Mouse (Mus musculus): Measurements from ENCODE around the gene Aoc1.
"Not testable (repeated sequence)": the region's sequence is repeated elsewhere in the genome, so short reads cannot be mapped to it uniquely, and the experiment has no call there.

Aoc1 gene

DNA sequence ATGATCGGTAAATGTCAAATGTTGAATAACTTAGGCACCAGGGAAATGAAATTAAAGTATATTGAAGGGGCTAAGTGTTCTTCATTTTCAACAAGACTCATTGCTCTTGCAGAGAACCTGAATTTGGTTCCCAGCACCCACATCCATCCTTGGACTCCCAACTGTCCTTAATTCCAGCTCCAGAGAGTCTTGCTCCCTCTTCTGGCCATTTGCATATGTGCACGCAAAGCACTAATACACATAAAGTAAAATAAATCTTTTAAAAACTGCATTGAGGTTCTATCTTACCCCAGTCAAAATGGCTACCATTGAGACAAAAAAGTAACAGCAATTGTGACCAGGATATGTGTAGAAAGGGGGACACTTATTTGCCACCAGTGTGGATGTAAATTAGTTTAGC is 18.5 kb upstream of the Aoc1 start:
- ChIA-PET CTCF (interaction anchor here (0.6 to 2.2 kb wide), 7 partner anchors 10 to 294 kb away, joined by 3 to 13 read pairs (median 4); partner anchors contain the start of gene Gimap8 (in 1 of the 4)), POLR2A (no interaction called here)

DNA sequence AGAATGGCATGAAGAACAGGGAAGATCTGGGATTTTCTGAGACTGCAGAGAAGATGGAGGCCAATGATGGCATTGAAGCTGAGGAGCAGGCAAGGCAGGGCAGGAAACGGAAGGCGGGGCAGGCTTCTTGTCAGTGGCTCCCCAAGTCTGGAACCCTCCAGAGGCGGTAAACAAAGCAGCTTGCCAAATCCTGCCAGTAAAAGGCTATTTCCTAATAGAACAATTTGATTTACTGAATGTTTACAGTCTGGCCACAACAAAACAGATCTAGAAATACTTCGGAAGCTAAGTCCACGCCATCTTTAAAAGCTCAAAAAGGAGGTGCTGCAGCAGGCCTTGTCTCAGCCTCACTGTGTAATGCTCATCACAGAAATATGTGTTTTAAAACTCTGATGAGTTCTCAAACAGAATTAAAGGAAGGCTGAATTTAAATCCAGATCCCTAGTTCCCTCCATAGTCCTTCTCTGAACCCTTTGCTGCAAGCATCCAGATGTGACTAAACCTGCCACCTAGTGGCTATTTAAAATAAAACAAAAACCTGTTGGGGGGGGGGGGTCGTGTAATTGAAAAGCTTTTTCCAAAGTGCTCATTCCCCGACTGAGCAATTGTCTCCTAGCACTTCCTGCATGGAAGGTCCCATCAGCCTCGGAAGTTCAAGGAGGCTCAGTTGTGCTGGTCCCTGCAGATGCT is 14.9 kb upstream of the Aoc1 start:
- CTCF ChIA-PET: interaction anchor here (0.5 to 1.8 kb wide), 36 partner anchors 10 to 1212 kb away, joined by 3 to 12 read pairs (median 4); partner anchors contain the start of genes Fam221a (in 1 of the 4), Gimap5 (in 1 of the 4), Gimap8 (in 1 of the 4) and Tmem176a (in 1 of the 4)
- POLR2A ChIA-PET: interaction anchor here in 1 of 4 experiments (0.7 kb wide), 1 partner anchor 334 kb away, joined by 3 read pairs; no protein-coding TSS in a partner anchor

DNA sequence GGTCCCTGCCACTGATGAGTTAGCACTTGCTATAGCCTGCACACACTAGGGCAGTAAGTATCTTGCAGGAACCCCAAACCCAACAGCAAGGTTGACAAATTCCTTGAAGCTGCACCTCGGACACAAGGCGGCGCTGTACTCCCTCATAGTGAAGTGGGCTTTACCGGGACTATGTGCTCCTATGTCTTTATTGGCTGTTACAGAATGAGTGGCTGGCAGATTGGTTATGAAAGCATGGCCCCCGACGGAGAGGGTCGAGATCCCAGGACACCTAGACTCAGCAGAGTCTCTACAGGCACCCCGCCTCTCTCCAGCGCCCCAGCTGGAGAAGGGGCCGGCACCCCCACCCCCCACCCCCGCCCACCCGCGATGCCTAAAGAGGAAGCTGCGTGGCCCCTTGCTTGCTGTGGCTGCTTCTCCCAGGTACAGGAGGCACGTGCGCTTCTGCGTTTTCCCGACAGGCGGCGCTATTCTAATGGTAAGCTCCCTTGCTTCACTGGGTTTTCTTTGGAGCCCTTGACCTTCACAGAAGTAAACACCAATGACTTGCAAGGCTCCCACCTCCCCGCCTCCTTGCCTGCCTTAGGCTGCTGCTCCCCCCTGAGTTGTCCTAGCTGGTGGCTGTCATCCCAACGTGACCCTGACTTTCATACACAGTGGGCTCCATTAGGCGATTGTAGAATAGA is 12.4 kb upstream of the Aoc1 start:
- CTCF ChIA-PET: interaction anchor here (0.5 to 2.0 kb wide), 105 partner anchors 8 to 1964 kb away, joined by 3 to 17 read pairs (median 4); partner anchors contain the start of genes Aoc1 (in 2 of the 4), Tmem176a (in 2 of the 4), Tmem176b (in 2 of the 4) and Doxl2 (in 1 of the 4)
- POLR2A ChIA-PET: interaction anchor here in 3 of 4 experiments (0.6 to 1.5 kb wide), 9 partner anchors 8 to 1319 kb away, joined by 3 to 6 read pairs (median 3); partner anchors contain the start of gene Tra2a (in 1 of the 3)

DNA sequence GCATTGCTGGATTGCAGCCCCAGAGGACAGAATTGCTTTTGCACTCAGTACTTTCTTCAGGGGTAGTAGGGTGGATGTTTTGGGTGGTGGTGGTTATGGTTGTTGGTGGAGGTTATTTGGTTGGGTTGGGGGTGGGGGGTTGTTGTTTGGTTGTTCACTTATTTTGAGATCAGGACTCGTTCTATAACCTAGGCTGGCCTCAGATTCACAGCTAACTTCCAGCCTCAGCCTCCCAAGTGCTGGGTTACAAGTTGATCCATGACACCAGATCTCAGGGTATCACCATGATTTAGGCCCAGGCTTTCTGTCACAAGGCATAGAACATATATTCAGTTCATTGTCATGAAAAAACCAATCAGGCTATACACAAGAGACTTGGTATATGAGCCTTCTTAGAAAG is 11.8 kb upstream of the Aoc1 start:
- CTCF ChIA-PET: interaction anchor here (0.5 to 2.0 kb wide), 92 partner anchors 8 to 1963 kb away, joined by 3 to 17 read pairs (median 4); partner anchors contain the start of genes Aoc1 (in 2 of the 4), Tmem176a (in 2 of the 4), Tmem176b (in 2 of the 4) and Doxl2 (in 1 of the 4)
- POLR2A ChIA-PET: interaction anchor here in 3 of 4 experiments (0.6 to 1.5 kb wide), 9 partner anchors 8 to 1318 kb away, joined by 3 to 6 read pairs (median 3); partner anchors contain the start of gene Tra2a (in 1 of the 3)

DNA sequence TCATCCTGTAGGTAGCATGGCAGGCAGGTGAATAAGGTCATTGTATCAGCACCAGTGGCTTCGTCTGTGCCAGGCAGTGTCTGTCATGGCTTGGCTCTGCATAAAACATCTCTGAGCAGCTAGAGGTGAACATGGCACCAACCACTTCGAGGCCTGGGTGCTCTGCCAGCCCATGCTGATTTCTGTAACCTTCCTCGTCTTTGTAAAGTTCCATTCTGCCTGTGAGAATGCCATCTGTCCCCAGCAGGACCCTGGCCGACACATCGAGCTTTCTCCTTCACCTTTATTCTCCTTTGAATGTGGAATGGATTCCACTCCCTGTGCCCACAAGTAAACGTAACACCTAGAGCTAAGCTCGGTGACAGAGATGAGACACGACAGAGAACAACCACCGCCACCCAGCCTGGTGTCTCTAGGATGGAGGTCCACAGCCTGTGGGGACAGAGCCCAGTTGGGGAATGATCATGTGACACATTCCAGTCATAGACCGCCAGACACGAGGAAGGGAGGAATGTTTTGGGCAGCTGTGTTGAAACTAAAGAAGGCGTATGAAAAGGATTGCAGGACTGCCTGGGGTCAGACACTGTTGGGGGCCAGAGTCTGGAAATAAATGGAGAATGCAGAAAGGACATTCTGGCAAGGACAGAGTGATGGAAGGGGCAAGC is 10.9 kb upstream of the Aoc1 start:
- CTCF ChIA-PET: interaction anchor here in 2 of 4 experiments (0.6 to 2.0 kb wide), 4 partner anchors 10 to 216 kb away, joined by 3 to 4 read pairs (median 4); no protein-coding TSS in a partner anchor
- POLR2A ChIA-PET: interaction anchor here in 1 of 4 experiments (0.6 kb wide), 1 partner anchor 198 kb away, joined by 3 read pairs; no protein-coding TSS in a partner anchor

DNA sequence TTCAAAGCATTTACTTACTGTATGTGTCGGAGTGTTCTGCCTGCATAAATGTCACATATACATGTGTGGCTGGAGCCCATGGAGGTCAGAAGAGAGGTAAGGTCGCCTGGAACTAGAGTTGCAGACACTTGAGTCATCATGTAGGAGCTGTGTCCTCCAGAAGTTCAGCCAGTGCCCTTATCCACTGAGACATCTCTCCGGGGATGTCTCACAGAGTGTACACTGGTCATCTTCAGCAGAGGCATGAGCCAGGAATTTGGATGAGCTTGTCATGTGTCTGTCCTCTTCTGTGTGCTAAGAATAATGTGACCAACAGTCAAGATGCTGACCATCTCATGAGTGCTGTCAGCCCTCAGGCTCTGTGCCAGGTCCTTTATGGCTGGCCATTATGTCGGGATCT is 9.9 kb upstream of the Aoc1 start:
- ChIA-PET POLR2A (no interaction called here), CTCF (no interaction called here)

DNA sequence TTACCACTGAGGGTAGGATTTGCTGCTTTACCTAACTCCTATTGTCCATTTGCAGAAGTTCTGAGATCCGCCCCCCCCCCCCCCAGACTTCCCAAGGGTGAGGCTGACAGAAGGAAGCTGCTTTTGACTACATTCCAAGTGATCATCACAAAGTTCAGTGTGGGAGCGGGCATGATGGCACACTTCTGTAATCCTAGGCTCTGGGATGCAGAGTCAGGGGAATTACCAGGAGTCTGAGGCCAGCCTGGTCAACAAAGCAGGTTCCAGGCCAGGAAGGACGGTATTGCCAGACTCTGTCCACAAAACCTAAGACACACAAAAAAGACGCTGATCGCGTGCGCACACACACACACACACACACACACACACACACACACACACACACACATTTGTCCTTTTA is 9.2 kb upstream of the Aoc1 start:
- POLR2A ChIA-PET: interaction anchor here in 1 of 4 experiments (0.6 kb wide), 1 partner anchor 358 kb away, joined by 5 read pairs; no protein-coding TSS in a partner anchor
- CTCF ChIA-PET: interaction anchor here in 1 of 4 experiments (0.6 kb wide), 1 partner anchor 542 kb away, joined by 3 read pairs; no protein-coding TSS in a partner anchor

DNA sequence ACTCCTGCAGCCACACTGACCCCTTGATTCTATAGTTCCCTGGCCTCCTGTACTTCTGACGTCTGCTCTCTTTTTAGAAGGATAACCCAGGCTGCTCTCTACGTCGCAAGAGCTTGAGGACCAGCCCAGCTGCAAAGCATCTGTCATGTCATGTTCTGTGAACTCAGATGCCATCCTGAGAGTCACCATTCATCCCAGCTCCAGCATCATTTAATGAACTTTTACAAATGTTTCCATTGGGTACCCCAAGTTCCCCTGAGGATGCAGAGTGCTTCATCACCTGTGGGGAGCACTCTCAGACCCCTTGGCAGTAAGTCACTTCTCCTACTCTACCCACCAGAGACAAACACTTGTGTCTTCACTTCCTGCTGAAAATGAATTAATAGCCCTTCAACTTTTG is 8.5 kb upstream of the Aoc1 start:
- POLR2A ChIA-PET: interaction anchor here in 1 of 4 experiments (0.6 kb wide), 1 partner anchor 11 kb away, joined by 3 read pairs; no protein-coding TSS in a partner anchor
- CTCF ChIA-PET: interaction anchor here in 1 of 4 experiments (0.7 kb wide), 1 partner anchor 119 kb away, joined by 3 read pairs; no protein-coding TSS in a partner anchor

DNA sequence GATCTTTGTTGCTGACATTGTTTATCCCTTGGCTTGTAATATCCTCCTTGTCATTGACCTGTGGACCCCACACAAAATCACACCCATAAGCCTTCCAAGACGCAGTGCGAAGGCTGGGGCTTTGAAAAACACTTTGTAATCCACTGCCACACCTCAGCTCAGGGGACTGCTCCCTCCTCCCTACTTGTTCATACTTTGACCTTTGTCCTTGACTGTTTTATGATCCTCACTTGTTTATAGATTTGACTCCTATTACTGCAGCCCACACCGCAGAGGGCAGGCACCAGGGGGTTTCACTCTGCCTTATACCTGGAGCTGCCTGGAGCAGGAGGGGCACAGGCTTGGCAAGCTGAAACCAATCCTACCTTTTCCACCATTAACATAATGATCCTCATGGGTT is 8.0 kb upstream of the Aoc1 start:
- ChIA-PET POLR2A (interaction anchor here in 1 of 4 experiments (0.6 kb wide), 1 partner anchor 11 kb away, joined by 3 read pairs; no protein-coding TSS in a partner anchor), CTCF (no interaction called here)

DNA sequence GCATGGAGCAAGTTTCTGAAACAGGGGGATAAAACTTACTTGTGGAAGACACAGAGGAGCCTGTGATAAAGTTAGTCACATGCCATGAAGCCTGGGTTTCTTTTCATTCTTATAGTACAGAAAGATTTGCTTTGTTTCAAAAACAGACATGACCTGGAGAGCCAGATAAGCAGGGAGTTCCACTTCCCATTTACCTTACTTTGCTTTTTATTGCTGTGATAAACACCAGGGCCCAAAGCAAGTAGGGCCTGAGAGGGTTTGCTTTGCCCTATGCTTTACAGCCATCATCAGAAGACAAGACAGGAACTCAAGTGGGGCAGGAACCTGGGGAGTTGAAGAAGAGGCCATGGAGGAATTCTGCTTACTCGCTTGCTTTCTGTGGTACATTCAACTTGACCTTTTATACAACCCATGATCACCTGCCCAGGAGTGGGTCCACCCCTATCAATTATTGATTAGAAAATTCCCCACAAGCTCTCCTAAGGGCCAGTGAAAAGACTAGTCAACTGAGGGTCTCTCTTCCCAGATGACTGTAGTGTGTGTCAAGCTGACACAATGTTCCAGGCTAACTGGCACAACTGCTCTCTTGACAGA is 7.4 kb upstream of the Aoc1 start:
- CTCF ChIA-PET: no interaction called here
- POLR2A ChIA-PET: no interaction called here

DNA sequence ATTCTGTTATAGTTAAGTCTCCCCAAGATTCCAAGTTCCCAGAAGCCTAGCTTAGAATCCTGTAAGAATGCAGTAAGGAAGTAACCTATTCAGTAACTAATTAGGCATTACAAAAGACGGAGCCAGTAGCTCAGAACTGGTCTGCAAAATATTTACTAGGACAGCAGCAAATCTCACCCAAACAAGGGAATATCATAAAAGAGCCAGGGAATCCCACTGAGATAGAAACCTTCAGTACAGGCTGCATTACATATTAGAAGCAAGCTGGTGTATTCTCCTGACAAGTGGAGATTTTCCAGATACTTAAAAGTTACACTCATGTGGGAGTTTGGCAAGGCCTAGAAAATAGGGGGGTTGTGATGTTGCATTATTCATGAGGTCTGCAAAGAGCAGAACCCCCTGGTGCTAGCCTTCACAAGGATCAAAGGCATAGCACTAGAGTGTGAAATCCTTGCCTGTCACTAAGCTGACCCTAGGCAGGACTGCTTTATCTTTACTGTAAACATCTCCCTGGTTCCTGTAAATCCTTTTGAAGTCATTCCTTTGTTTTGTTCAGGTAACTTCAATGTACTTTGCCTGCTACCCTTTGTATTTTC is 6.2 kb upstream of the Aoc1 start:
- POLR2A ChIA-PET: not testable (repeated sequence)

DNA sequence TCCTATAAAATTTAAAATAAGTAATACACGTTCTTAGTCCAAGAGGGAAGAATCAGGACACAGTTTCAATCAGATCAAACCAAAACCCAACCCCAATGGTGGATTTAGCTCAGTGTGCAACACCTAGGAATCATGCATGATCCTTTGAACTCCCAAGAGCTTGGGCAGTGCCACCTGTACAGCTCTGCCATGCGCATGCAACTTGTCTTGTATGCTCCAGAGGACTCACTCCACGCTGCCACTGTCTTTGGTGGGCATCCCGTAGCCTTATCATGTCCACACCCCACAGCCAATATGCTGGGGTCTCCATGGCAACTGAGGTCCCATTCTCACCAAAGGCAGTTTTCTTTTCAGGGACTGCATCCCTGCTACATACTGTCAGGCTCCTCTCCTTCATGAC is 5.5 kb upstream of the Aoc1 start:
- CTCF ChIA-PET: interaction anchor here in 2 of 4 experiments (0.6 to 1.3 kb wide), 3 partner anchors 49 to 144 kb away, joined by 3 to 6 read pairs (median 3); no protein-coding TSS in a partner anchor
- POLR2A ChIA-PET: no interaction called here

More for the DNA sequence above, 6.2 kb upstream of the Aoc1 start:
- CTCF ChIA-PET: interaction anchor here in 2 of 4 experiments (0.6 to 1.3 kb wide), 3 partner anchors 49 to 145 kb away, joined by 3 to 6 read pairs (median 3); no protein-coding TSS in a partner anchor

DNA sequence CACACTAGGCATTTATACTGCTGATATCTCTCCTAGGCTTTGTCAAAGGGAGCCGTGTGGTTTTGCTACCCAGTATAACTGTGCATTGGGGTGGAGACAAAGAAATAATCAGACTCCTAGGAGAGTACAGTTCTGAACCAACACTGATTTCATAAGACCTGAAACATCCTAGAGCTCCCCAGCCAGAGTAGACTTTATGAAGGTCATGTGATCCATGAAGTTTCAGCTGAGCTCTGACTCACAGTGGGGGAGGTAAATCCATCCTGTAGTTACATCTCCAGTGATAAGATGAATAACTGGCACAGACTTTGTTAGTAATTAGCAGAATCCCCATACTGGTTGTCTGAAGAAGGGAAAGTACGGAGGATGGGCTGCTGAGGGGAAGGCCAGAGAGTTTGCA is 2.9 kb upstream of the Aoc1 start:
- CTCF ChIA-PET: interaction anchor here (0.6 to 2.5 kb wide), 5 partner anchors 9 to 57 kb away, joined by 3 to 11 read pairs (median 6); no protein-coding TSS in a partner anchor
- POLR2A ChIA-PET: interaction anchor here in 1 of 4 experiments (1.1 kb wide), 1 partner anchor 9 kb away, joined by 4 read pairs; no protein-coding TSS in a partner anchor

DNA sequence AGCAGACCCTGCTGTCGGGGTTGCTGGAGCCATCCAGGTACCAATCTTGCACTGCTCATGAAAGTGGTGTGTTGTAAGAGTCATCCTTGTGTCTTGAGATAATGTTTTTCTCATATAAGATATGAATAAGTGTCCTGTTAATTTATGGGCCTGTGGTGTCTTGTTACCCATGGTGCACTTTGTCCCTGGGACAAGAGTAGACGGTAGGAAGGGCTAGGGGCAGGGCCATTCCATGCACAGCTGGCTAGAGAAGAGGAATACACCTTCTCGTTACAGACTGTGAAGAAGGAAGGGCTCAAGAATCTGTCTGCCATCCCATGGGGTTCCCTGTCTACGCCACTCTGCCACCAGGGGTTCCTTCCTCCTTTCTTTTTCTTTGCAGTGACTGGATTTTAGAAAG is 1.9 kb downstream of the Aoc1 start:
- ChIA-PET CTCF (interaction anchor here in 1 of 4 experiments (0.6 kb wide), 1 partner anchor 14 kb away, joined by 3 read pairs; no protein-coding TSS in a partner anchor), POLR2A (interaction anchor here in 1 of 4 experiments (0.7 kb wide), 1 partner anchor 220 kb away, joined by 4 read pairs; no protein-coding TSS in a partner anchor)

DNA sequence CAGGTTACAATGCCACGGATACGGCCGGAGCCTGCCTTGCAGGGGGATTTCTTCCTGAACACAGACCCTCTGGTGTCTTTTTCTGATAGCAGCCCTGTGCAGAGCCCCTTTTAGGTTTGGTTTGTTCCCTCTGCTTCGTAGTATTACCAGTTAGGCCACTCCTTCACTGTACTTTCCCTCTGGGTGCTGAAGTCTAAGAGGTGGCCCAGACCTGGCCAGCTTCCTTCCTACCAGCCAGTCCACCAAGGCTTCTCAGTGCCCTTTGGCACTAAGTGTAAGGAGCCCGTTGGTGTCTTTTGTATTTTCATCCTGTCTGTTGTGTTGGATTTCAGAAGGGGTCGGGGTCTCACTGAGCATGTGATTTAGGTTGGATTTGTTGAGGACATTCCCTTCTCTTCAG is 2.8 kb downstream of the Aoc1 start:
- POLR2A ChIA-PET: interaction anchor here in 1 of 4 experiments (0.7 kb wide), 1 partner anchor 219 kb away, joined by 4 read pairs; no protein-coding TSS in a partner anchor
- CTCF ChIA-PET: interaction anchor here in 1 of 4 experiments (0.8 kb wide), 1 partner anchor 15 kb away, joined by 3 read pairs; no protein-coding TSS in a partner anchor

DNA sequence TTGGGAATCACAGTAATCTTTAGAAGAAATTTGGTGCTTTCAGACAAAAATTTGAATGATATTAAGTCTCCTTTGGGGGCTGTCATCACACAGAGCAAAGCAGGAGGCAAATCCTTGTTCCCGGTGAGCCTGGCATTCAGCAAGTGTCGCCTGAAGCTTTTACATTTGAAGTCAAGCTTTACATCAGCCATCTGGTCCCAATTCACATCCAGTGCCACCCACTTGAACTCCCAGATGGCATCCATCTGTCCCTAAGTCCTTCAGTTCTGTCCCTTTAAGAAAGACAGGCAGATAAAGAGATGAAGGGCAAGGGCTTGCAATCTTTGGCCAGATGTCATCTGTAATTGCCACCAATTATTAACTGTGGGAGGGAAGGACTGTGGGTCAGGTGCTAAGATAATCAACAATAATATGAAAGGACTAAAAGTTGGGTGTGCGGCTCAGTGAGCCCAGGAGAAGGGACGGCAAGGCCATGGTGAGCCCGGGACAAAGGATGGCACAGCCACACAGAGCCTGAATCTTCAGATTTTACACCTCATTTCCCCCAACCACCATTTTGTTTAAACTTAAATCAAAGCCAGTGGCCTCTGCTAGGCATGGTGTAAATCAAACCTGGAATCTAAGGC is 3.9 kb downstream of the Aoc1 start:
- ChIA-PET CTCF (no interaction called here), POLR2A (no interaction called here)

DNA sequence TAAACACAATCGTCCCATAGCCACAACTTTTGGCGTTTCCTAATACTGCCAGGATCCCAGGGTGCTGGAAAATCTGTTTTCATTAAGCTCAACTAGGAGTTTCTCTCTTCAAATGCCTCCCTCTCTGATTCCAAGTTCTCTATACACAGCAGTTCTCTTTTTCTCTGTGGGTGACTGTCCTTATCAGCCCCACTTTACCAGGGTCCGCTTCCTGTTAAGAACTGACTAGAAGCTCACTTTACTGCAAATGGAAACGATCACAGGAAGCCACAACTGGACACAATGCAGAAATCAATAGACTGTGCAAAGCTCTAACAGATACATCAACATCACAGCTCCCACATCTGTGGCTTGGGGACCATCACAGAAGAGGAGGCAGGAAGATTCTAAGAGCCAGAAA is 21.5 kb downstream of the Aoc1 start:
- ChIA-PET POLR2A (no interaction called here), CTCF (no interaction called here)

All from embryonic stem cell, embryonic (primary cell).